Mouse (Mus musculus): ENCODE data around the gene Mybph.

GRCm38 (mm10) chr1:134168985-134169697 is 24.1 kb upstream of the Mybph start:
- TF ChIP-seq CTCF (conservative IDR thresholded peaks at IDR 0.05; ENCODE audit: insufficient read depth, insufficient read length, low read depth, low read length) (no peak), POLR2A (IDR thresholded peaks at IDR 0.05; ENCODE audit: low read depth, low read length) (no peak)

Measured in kidney, adult 2 months (tissue).